Mouse (Mus musculus) C2C12 (cell line): ENCODE results near the gene Micu1.

Experiments
- CTCF ChIP-seq: IDR thresholded peaks from one replicate; pipeline ENCODE4 v1.5.1; 2011; ENCODE audit not compliant: control insufficient read depth, insufficient read depth, insufficient read length
- FOSL1 ChIP-seq: IDR thresholded peaks from one replicate; pipeline ENCODE4 v1.8.0; 2011; ENCODE audit warnings: mild to moderate bottlenecking, low read length; ENCODE audit not compliant: poor library complexity, insufficient read depth, severe bottlenecking
- MAX ChIP-seq: IDR thresholded peaks from one replicate; pipeline ENCODE4 v1.6.1; 2011; ENCODE audit warnings: mild to moderate bottlenecking, control low read depth
- MYOD1 ChIP-seq: IDR thresholded peaks from one replicate; pipeline ENCODE4 v1.6.1; 2011; ENCODE audit warnings: low read depth; ENCODE audit not compliant: control insufficient read depth, insufficient read length
- MYOG ChIP-seq: IDR thresholded peaks from one replicate; pipeline ENCODE4 v1.6.1; 2011; ENCODE audit not compliant: control insufficient read depth, insufficient read length; ENCODE audit errors: extremely low read depth
- USF1 ChIP-seq: IDR thresholded peaks from one replicate; pipeline ENCODE4 v1.6.1; 2011; ENCODE audit warnings: low read depth, mild to moderate bottlenecking, control low read depth, moderate library complexity

- TF ChIP-seq CTCF: no peak
- no peak for TF ChIP-seq MAX
- no peak for TF ChIP-seq USF1
- no peak for TF ChIP-seq MYOG
- TF ChIP-seq MYOD1: no peak
- no peak for TF ChIP-seq FOSL1
These were observed 171.3 kb downstream of the Micu1 start for GRCm38 (mm10) chr10:59873613-59874012.
